Mouse (Mus musculus): ENCODE measurements around the gene Cox10.

GRCm38 (mm10) chr11:63917561-63917960, 161.7 kb downstream of the Cox10 start:
- TF ChIP-seq CTCF (IDR thresholded peaks at IDR 0.05; ENCODE audit: borderline replicate concordance, insufficient read depth, low read length) = no peak
- no peak for TF ChIP-seq POLR2A (IDR thresholded peaks at IDR 0.05; ENCODE audit: low read depth, low read length)
